Mouse (Mus musculus): Measurements from ENCODE around the gene Ncmap. TPM values are rescaled to one million over a fixed set of nuclear protein-coding genes. Genes with fewer than 3 reads are reported as not detected.

Gene Ncmap
- polyA plus RNA-seq, 1 experiment, result 2.3 TPM

DNA sequence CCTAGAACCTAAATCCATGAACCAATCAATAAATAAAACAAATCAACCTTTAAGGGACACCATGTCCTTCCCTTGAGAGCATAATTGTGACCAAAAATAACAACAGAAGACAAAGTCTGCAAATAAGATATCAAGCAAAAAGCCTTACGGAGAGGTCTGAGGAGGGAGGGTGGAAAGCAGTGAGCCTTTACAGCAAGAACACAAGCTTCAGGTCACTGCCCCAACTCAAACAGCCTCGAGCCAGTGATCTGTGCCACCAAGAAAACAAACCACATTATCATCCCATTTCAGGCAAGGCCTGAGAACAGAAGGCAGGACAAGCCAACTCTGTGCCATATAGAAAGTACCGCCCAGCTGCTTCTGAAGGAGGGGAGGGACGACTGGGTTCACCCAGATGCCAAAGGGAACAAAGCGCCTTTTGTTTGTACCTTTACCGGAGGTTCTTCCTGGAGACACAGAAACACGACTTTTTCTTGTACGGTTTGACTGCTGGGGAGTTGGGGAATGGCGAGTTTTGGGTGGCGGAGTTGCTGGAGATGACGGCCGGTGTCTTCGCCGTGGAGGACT lies 60.6 kb downstream of the Ncmap start:
- Histone ChIP-seq H3K27me3 (ENCODE audit: control insufficient read depth, insufficient read depth, low read length, poor library complexity, severe bottlenecking) (no peaks in the 10 kb centered on the region), H3K4me3 (ENCODE audit: low read depth, low read length) (no peak overlapping the region), H3K27ac (ENCODE audit: insufficient read depth, low read length) (0 out of 2 replicates have a peak overlapping the region, but pooled peaks have one; percentile 4), H3K9me3 (replicated peaks; ENCODE audit: control insufficient read depth, insufficient read depth, low read length, poor library complexity, severe bottlenecking) (no peaks in the 10 kb centered on the region), H3K36me3 (ENCODE audit: control insufficient read depth, insufficient read depth, low read length, poor library complexity, severe bottlenecking) (peaks cover 93% of the 10 kb centered on the region), H3K4me1 (ENCODE audit: control insufficient read depth, insufficient read depth, low read length) (no peaks in the 10 kb centered on the region), H3K9ac (ENCODE audit: low read depth, poor library complexity, severe bottlenecking) (no peak overlapping the region)
- TF ChIP-seq POLR2A (IDR thresholded peaks at IDR 0.05; ENCODE audit: insufficient read depth, low read length) (no peak), EP300 (IDR thresholded peaks at IDR 0.05; ENCODE audit: insufficient read depth, low read depth, low read length) (no peak), CTCF (IDR thresholded peaks at IDR 0.05; ENCODE audit: low read depth, low read length) (no peak)

DNA sequence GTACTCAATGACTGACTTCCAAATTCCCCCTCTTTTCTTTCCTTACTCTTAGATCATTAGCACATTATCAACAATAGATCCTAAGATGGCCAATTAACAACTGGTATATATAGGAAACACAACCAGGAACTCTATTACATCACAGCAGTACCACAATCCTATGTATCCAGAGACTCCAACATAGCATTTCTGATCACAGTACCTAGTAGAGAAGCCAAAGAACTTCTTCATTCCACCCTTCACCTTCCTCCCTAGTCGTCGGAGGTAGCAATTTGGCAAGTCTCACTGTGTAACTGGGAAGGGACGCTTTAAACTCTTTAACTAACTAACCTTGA lies 62.0 kb downstream of the Ncmap start:
- no peaks in the 10 kb centered on the region for H3K4me1 ChIP-seq (ENCODE audit: control insufficient read depth, insufficient read depth, low read length)
- H3K4me3 ChIP-seq (ENCODE audit: low read depth, low read length), result no peak overlapping the region
- TF ChIP-seq CTCF (IDR thresholded peaks at IDR 0.05; ENCODE audit: low read depth, low read length) (no peak), EP300 (IDR thresholded peaks at IDR 0.05; ENCODE audit: insufficient read depth, low read depth, low read length) (no peak), POLR2A (IDR thresholded peaks at IDR 0.05; ENCODE audit: insufficient read depth, low read length) (no peak)
- H3K27ac ChIP-seq (ENCODE audit: insufficient read depth, low read length), result no peak overlapping the region
- H3K27me3 ChIP-seq (ENCODE audit: control insufficient read depth, insufficient read depth, low read length, poor library complexity, severe bottlenecking), result no peaks in the 10 kb centered on the region
- peaks cover 94% of the 10 kb centered on the region for H3K36me3 ChIP-seq (ENCODE audit: control insufficient read depth, insufficient read depth, low read length, poor library complexity, severe bottlenecking)
- H3K9me3 ChIP-seq (replicated peaks; ENCODE audit: control insufficient read depth, insufficient read depth, low read length, poor library complexity, severe bottlenecking), result no peaks in the 10 kb centered on the region
- no peak overlapping the region for H3K9ac ChIP-seq (ENCODE audit: low read depth, poor library complexity, severe bottlenecking)

DNA sequence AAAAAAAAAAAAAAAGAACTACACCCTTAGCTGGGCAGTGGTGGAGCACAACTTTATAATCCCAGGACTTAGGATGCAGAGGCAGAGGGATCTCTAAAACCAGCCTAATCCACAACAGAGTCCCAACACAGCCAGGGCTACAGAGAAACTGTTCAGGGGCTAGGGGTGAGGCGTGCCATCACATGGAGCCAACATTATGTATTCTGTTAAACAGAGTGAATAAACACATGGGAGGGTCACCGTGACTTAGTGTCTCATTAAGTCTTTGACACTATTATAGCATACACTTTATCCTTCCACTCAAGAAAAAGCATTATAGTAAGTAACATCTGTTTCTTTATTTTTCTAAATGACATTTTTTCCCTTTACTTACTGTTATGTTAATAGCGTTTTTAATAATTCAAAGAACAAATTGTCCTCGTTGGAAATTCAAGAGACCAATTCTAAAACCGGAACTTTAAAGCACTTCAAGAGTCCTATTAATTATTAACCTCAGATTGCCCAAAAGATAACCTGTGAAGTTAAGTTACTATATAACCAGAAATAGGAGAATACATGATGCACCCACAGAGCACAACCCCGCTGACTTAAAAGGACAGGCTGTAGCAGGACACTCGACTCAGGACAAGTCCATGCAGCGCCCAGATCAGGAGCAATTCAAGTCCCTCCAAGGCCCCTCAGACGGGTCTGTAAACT lies 62.6 kb downstream of the Ncmap start:
- no peaks in the 10 kb centered on the region for H3K27me3 ChIP-seq (ENCODE audit: control insufficient read depth, insufficient read depth, low read length, poor library complexity, severe bottlenecking)
- no peaks in the 10 kb centered on the region for H3K9me3 ChIP-seq (replicated peaks; ENCODE audit: control insufficient read depth, insufficient read depth, low read length, poor library complexity, severe bottlenecking)
- H3K27ac ChIP-seq (ENCODE audit: insufficient read depth, low read length), result peak overlapping the region; percentile 5; the same call in 1 of the 2 replicates
- no peak for TF ChIP-seq CTCF (IDR thresholded peaks at IDR 0.05; ENCODE audit: low read depth, low read length)
- TF ChIP-seq POLR2A (IDR thresholded peaks at IDR 0.05; ENCODE audit: insufficient read depth, low read length), result no peak
- TF ChIP-seq EP300 (IDR thresholded peaks at IDR 0.05; ENCODE audit: insufficient read depth, low read depth, low read length), result no peak
- H3K4me1 ChIP-seq (ENCODE audit: control insufficient read depth, insufficient read depth, low read length), result no peaks in the 10 kb centered on the region
- H3K4me3 ChIP-seq (ENCODE audit: low read depth, low read length), result no peak overlapping the region
- no peak overlapping the region for H3K9ac ChIP-seq (ENCODE audit: low read depth, poor library complexity, severe bottlenecking)
- H3K36me3 ChIP-seq (ENCODE audit: control insufficient read depth, insufficient read depth, low read length, poor library complexity, severe bottlenecking), result peaks cover 93% of the 10 kb centered on the region

DNA sequence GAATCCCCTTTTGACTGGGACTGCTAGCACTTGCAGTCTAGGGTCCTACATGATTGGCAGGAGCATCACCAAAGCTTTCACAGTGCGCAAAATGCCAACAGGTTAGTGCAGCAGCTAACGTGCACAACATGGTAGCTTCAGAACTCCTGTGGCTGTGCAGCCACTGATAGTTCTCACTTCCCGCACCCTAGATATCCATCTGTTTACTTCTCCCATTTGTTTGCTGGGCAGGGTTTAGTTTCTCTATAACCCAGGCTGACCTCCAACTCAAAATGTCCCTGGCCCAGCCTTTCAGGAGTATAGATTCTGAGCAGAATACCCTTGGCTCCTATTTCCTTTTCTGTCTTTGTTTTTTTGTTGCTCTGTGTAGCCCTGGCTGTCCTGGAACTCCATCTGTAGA lies 71.6 kb downstream of the Ncmap start:
- Histone ChIP-seq H3K9me3 (replicated peaks; ENCODE audit: control insufficient read depth, insufficient read depth, low read length, poor library complexity, severe bottlenecking) (no peaks in the 10 kb centered on the region), H3K36me3 (ENCODE audit: control insufficient read depth, insufficient read depth, low read length, poor library complexity, severe bottlenecking) (peaks cover 90% of the 10 kb centered on the region), H3K27me3 (ENCODE audit: control insufficient read depth, insufficient read depth, low read length, poor library complexity, severe bottlenecking) (no peaks in the 10 kb centered on the region), H3K4me3 (ENCODE audit: low read depth, low read length) (no peak overlapping the region), H3K4me1 (ENCODE audit: control insufficient read depth, insufficient read depth, low read length) (no peaks in the 10 kb centered on the region), H3K27ac (ENCODE audit: insufficient read depth, low read length) (no peak overlapping the region), H3K9ac (ENCODE audit: low read depth, poor library complexity, severe bottlenecking) (no peak overlapping the region)
- TF ChIP-seq POLR2A (IDR thresholded peaks at IDR 0.05; ENCODE audit: insufficient read depth, low read length) (no peak), EP300 (IDR thresholded peaks at IDR 0.05; ENCODE audit: insufficient read depth, low read depth, low read length) (no peak), CTCF (IDR thresholded peaks at IDR 0.05; ENCODE audit: low read depth, low read length) (no peak)

DNA sequence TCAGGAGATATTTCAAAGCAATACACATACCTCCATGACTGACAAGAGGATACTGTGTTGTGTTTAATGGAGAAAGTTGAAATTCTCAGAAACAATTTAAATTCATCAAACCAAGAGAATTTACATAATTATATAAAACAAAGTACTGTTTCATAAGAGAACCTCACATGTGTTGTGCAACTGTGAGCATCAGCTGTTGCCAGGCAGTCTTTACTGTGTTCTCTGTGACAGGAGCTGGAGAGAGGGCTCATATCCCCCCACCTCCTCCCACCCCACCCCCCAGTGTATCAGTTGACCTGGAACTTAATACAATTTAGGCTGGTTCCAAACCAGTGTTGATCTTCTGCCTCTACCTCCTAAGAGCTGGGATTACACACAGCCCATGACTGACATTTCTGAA lies 72.0 kb downstream of the Ncmap start:
- Histone ChIP-seq H3K9ac (ENCODE audit: low read depth, poor library complexity, severe bottlenecking) (no peak overlapping the region), H3K4me3 (ENCODE audit: low read depth, low read length) (no peak overlapping the region), H3K36me3 (ENCODE audit: control insufficient read depth, insufficient read depth, low read length, poor library complexity, severe bottlenecking) (peaks cover 90% of the 10 kb centered on the region), H3K9me3 (replicated peaks; ENCODE audit: control insufficient read depth, insufficient read depth, low read length, poor library complexity, severe bottlenecking) (no peaks in the 10 kb centered on the region), H3K27ac (ENCODE audit: insufficient read depth, low read length) (no peak overlapping the region), H3K4me1 (ENCODE audit: control insufficient read depth, insufficient read depth, low read length) (no peaks in the 10 kb centered on the region), H3K27me3 (ENCODE audit: control insufficient read depth, insufficient read depth, low read length, poor library complexity, severe bottlenecking) (no peaks in the 10 kb centered on the region)
- TF ChIP-seq CTCF (IDR thresholded peaks at IDR 0.05; ENCODE audit: low read depth, low read length), result no peak
- TF ChIP-seq EP300 (IDR thresholded peaks at IDR 0.05; ENCODE audit: insufficient read depth, low read depth, low read length), result no peak
- TF ChIP-seq POLR2A (IDR thresholded peaks at IDR 0.05; ENCODE audit: insufficient read depth, low read length), result no peak

DNA sequence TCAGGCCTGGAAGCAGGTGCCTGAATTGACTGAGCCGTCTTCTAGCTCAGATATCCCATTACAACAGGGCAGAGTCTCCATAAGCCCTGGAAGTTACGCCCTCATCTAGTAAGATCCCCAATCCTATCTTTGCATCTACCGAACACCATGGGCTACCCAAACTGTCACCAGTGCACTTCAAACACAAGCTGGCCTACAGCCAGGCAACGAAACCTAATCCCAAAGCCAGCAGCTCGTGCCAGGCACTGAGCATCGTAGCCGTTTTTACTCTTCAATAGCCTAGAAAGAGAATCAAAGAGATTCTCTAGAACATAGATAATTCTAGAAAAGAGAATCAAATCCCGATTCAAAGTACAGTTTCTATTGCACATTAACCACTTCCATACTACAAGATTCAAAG lies 75.0 kb downstream of the Ncmap start:
- TF ChIP-seq POLR2A (IDR thresholded peaks at IDR 0.05; ENCODE audit: insufficient read depth, low read length) (no peak), CTCF (IDR thresholded peaks at IDR 0.05; ENCODE audit: low read depth, low read length) (no peak), EP300 (IDR thresholded peaks at IDR 0.05; ENCODE audit: insufficient read depth, low read depth, low read length) (no peak)
- Histone ChIP-seq H3K36me3 (ENCODE audit: control insufficient read depth, insufficient read depth, low read length, poor library complexity, severe bottlenecking) (peaks cover 82% of the 10 kb centered on the region), H3K9me3 (replicated peaks; ENCODE audit: control insufficient read depth, insufficient read depth, low read length, poor library complexity, severe bottlenecking) (no peaks in the 10 kb centered on the region), H3K9ac (ENCODE audit: low read depth, poor library complexity, severe bottlenecking) (no peak overlapping the region), H3K27ac (ENCODE audit: insufficient read depth, low read length) (no peak overlapping the region), H3K4me1 (ENCODE audit: control insufficient read depth, insufficient read depth, low read length) (no peaks in the 10 kb centered on the region), H3K4me3 (ENCODE audit: low read depth, low read length) (no peak overlapping the region), H3K27me3 (ENCODE audit: control insufficient read depth, insufficient read depth, low read length, poor library complexity, severe bottlenecking) (no peaks in the 10 kb centered on the region)

Other genes with a start within 250 kb of the Ncmap start
- gene Clic4, start 125.4 kb downstream of the Ncmap start, polyA plus RNA-seq (2011; ENCODE audit: insufficient read depth, insufficient read length, low read depth, missing spikeins), result 151 TPM in 2 replicates
- gene Srrm1, start 44.9 kb downstream of the Ncmap start, polyA plus RNA-seq (2011; ENCODE audit: insufficient read depth, insufficient read length, low read depth, missing spikeins), result 410 and 411 TPM in 2 replicates
- 15.9 and 19.7 TPM in 2 replicates for gene Rcan3, start 35.6 kb upstream of the Ncmap start, polyA plus RNA-seq (2011; ENCODE audit: insufficient read depth, insufficient read length, low read depth, missing spikeins)
- gene Stpg1, start 96.6 kb upstream of the Ncmap start, polyA plus RNA-seq (2011; ENCODE audit: insufficient read depth, insufficient read length, low read depth, missing spikeins), result 0.79 and 1.8 TPM in 2 replicates
- 12.7 and 17.5 TPM in 2 replicates for gene Nipal3, start 96.8 kb upstream of the Ncmap start, polyA plus RNA-seq (2011; ENCODE audit: insufficient read depth, insufficient read length, low read depth, missing spikeins)
- gene Grhl3, start 175.4 kb upstream of the Ncmap start, polyA plus RNA-seq (2011; ENCODE audit: insufficient read depth, insufficient read length, low read depth, missing spikeins), result 18.0 and 21.5 TPM in 2 replicates